Mouse (Mus musculus) stomach, postnatal 0 days (tissue): ENCODE data around the gene Ypel2. TPM values are rescaled to one million over a fixed set of nuclear protein-coding genes. Genes with fewer than 3 reads are reported as not detected.

ENCODE experiments used
- ATAC-seq: fragments of 200-750 bp; cut with Nextera tagmentation; 2 replicates; pipeline ENCODE4 v1.8.0; 2017; ENCODE audit not compliant: low FRiP score, low TSS enrichment
- DNase-seq: peaks from one replicate; pipeline ENCODE4 v3.0.0-alpha.2; 2016; ENCODE audit warnings: low spot score
- H3K27ac ChIP-seq: fragments of 300-500 bp; sonication (generic); replicated peaks from 2 replicates; pipeline ENCODE4 v1.5.1; 2014; ENCODE audit warnings: mild to moderate bottlenecking, control low read depth
- H3K27me3 ChIP-seq: fragments of 300-500 bp; sonication (generic); 2 replicates; pipeline ENCODE4 v1.6.1; 2014; ENCODE audit warnings: low read length; ENCODE audit not compliant: control insufficient read depth, insufficient read depth
- H3K36me3 ChIP-seq: fragments of 300-500 bp; sonication (generic); 2 replicates; pipeline ENCODE4 v1.6.1; 2014; ENCODE audit warnings: low read length, mixed read lengths; ENCODE audit not compliant: control insufficient read depth, insufficient read depth
- H3K4me1 ChIP-seq: fragments of 300-500 bp; sonication (generic); replicated peaks from 2 replicates; pipeline ENCODE4 v1.6.1; 2014; ENCODE audit warnings: antibody characterized with exemption; ENCODE audit not compliant: control insufficient read depth, insufficient read depth
- H3K4me2 ChIP-seq: fragments of 300-500 bp; sonication (generic); replicated peaks from 2 replicates; pipeline ENCODE4 v1.6.1; 2014; ENCODE audit warnings: low read depth, mild to moderate bottlenecking, control low read depth, moderate library complexity
- H3K4me3 ChIP-seq: fragments of 300-500 bp; sonication (generic); 2 replicates; pipeline ENCODE4 v1.5.1; 2014; ENCODE audit warnings: low read depth, low read length, control low read depth
- H3K9ac ChIP-seq: fragments of 300-500 bp; sonication (generic); 2 replicates; pipeline ENCODE4 v1.6.1; 2014; ENCODE audit warnings: mild to moderate bottlenecking, low read length, control low read depth, mixed read lengths
- H3K9me3 ChIP-seq: fragments of 300-500 bp; sonication (generic); 2 replicates; pipeline ENCODE4 v1.6.1; 2016; ENCODE audit warnings: low read length; ENCODE audit not compliant: control insufficient read depth
- CTCF ChIP-seq: IDR thresholded peaks from 2 replicates; pipeline ENCODE4 v1.5.1; 2016; ENCODE audit warnings: antibody characterized with exemption, low read depth, mild to moderate bottlenecking, moderate library complexity
- EP300 ChIP-seq: optimal IDR thresholded peaks from 2 replicates; pipeline ENCODE3; 2016; ENCODE audit warnings: antibody characterized with exemption
- WGBS: fragments of 180-500 bp; shearing (Covaris S2); extraction: QIAGEN DNeasy Blood & Tissue Kit; methylation state at CpG from one replicate; pipeline ENCODE4 v1.1.7; 2014; 5-methylcytosine and 5-hydroxymethylcytosine counted together
- polyA plus RNA-seq: library from polyadenylated mRNA; unstranded; fragments of >200 nt; fragmentation: Nextera tagmentation; extraction: Ambion mirVana; gene quantifications from 2 replicates; pipeline ENCODE4 v1.2.1, GENCODE M21; 2015

The Ypel2 gene
- polyA plus RNA-seq, 1 experiment from 2014 or later: 4.0 TPM

DNA sequence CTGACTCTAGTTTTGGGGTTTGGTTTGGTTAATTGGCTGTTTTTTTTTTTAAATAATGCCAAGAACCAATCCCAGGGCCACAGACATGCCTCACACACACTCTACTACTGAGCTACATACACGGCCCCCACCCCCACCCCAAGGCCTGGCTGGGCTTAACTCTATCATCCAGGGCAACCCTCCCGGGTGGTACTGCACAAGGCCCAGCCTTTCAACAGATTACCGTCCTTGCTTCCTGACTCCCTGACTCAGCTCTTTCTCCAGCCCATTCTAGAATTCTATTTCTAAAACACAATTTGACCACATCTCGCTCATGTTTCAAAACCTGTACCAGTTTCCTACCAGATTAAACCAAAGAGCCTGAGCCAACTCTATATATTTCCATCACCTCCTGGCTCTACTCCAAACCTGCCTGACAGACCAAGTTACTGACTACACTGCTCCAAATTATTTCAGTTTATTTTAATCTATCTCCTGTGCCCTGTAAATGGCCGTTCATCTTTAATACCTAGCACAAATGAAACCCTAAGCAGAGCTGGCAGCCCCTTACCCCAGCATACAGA lies 12.2 kb downstream of the Ypel2 start:
- H3K27ac ChIP-seq: no peak overlapping the region
- no peaks in the 10 kb centered on the region for H3K4me1 ChIP-seq
- no peaks in the 10 kb centered on the region for H3K9me3 ChIP-seq
- H3K27me3 ChIP-seq: no peaks in the 10 kb centered on the region
- H3K4me3 ChIP-seq: no peak overlapping the region
- DNase-seq (no peak), ATAC-seq (0 out of 2 replicates have a peak, but pooled peaks have one; percentile 53)
- H3K36me3 ChIP-seq: no peaks in the 10 kb centered on the region; the same call in 1 of the 2 replicates
- TF ChIP-seq EP300 (no peak), CTCF (no peak)
- no peak overlapping the region for H3K4me2 ChIP-seq
- 50% methylated on average over 5 of the region's 5 CpGs for WGBS
- H3K9ac ChIP-seq: no peak overlapping the region

DNA sequence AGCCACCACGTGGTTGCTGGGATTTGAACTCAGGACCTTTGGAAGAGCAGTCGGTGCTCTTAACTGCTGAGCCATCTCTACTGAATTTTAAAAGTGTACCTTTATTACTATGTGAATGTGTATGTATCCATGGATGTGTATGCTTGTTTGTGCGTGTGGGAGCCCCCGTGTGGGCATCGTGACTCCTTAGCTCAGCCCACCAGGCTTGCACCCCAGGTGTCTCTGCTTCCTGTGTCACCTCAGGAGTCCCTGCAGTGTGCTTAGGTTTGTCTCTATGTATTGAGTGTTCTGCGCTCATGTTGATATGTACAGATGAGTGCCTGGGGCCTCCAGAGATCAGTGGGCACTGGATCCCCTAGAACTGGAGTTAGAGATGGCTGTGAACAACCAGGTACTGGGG lies 13.0 kb downstream of the Ypel2 start:
- Histone ChIP-seq H3K9ac (no peak overlapping the region), H3K4me2 (no peak overlapping the region), H3K9me3 (no peaks in the 10 kb centered on the region), H3K36me3 (no peaks in the 10 kb centered on the region; the same call in 1 of the 2 replicates), H3K27me3 (no peaks in the 10 kb centered on the region), H3K27ac (no peak overlapping the region), H3K4me3 (no peak overlapping the region), H3K4me1 (no peaks in the 10 kb centered on the region)
- ATAC-seq: no peak
- WGBS: 92% methylated on average over 6 of the region's 6 CpGs
- TF ChIP-seq CTCF: no peak
- TF ChIP-seq EP300: no peak
- no peak for DNase-seq

GRCm38 (mm10) chr11:86979799-86980198 lies 13.7 kb downstream of the Ypel2 start:
- WGBS: 68% methylated on average over 7 of the region's 7 CpGs
- H3K36me3 ChIP-seq: no peaks in the 10 kb centered on the region; the same call in 1 of the 2 replicates

GRCm38 (mm10) chr11:86977242-86977641 lies 16.3 kb downstream of the Ypel2 start:
- 90% methylated on average over 5 of the region's 5 CpGs for WGBS
- TF ChIP-seq CTCF (no peak), EP300 (no peak)
- ATAC-seq (no peak), DNase-seq (no peak)
- no peak overlapping the region for H3K27ac ChIP-seq
- H3K27me3 ChIP-seq: no peaks in the 10 kb centered on the region
- H3K9ac ChIP-seq: no peak overlapping the region
- H3K36me3 ChIP-seq: no peaks in the 10 kb centered on the region
- H3K4me1 ChIP-seq: no peaks in the 10 kb centered on the region
- H3K9me3 ChIP-seq: no peaks in the 10 kb centered on the region
- no peak overlapping the region for H3K4me3 ChIP-seq
- no peak overlapping the region for H3K4me2 ChIP-seq

More at GRCm38 (mm10) chr11:86979799-86980198, 13.7 kb downstream of the Ypel2 start:
- ATAC-seq (peak; percentile 45), DNase-seq (no peak)
- H3K4me3 ChIP-seq: no peak overlapping the region
- 0 out of 2 replicates have a peak overlapping the region, but pooled peaks have one; percentile 2 for H3K27ac ChIP-seq
- H3K4me2 ChIP-seq: no peak overlapping the region
- no peaks in the 10 kb centered on the region for H3K9me3 ChIP-seq
- no peak for TF ChIP-seq EP300
- no peak for TF ChIP-seq CTCF
- H3K27me3 ChIP-seq: no peaks in the 10 kb centered on the region
- H3K9ac ChIP-seq: no peak overlapping the region
- H3K4me1 ChIP-seq: no peaks in the 10 kb centered on the region

DNA sequence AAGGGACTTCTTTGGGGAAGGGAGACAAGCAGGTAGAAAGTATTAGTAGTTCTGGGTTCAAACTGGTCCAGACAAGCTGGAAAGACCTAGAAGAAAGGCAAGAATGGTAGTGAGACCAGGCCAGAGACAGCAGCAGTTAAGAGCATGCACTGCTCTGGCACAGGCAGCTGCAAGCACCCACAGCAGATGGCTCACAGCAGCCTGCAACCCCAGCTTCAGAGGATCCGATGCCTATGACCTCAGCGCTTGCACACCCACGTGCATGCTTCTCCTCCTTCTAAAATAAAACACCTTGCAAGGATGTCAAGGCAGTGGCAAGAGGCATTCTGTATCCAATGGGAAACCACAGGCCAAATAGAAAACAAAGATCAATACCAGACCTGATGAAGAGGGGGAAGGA lies 19.1 kb downstream of the Ypel2 start:
- 49% methylated on average over 3 of the region's 3 CpGs for WGBS
- Histone ChIP-seq H3K4me3 (no peak overlapping the region), H3K27ac (no peak overlapping the region), H3K4me2 (no peak overlapping the region), H3K36me3 (peaks cover 3% of the 10 kb centered on the region; the same call in 1 of the 2 replicates), H3K9ac (no peak overlapping the region), H3K27me3 (no peaks in the 10 kb centered on the region), H3K4me1 (no peaks in the 10 kb centered on the region), H3K9me3 (no peaks in the 10 kb centered on the region)
- no peak for DNase-seq
- no peak for TF ChIP-seq EP300
- no peak for TF ChIP-seq CTCF
- ATAC-seq: no peak

DNA sequence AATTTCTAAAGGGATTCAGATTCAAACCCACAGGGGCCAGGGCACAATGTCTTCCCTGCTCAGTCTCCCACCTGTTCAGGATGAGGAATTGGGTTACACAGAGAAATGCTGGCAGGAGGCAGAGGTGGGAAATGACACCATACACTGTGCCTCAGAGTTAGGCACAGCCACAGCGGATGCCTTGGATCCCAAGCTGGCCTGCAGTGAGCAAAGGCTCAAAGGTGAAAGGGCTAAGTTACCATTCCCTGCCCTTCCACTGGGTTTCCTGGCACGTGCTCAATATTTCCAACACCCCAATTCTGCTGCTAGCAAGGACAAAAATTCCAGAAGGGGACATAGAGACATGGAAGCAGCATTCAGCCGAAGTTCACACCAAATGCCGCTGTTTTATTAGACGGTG lies 20.3 kb downstream of the Ypel2 start:
- Histone ChIP-seq H3K36me3 (peaks cover 3% of the 10 kb centered on the region; the same call in 1 of the 2 replicates), H3K9me3 (no peaks in the 10 kb centered on the region), H3K9ac (no peak overlapping the region), H3K4me1 (no peaks in the 10 kb centered on the region), H3K4me3 (no peak overlapping the region), H3K27ac (no peak overlapping the region), H3K27me3 (no peaks in the 10 kb centered on the region), H3K4me2 (no peak overlapping the region)
- ATAC-seq (no peak), DNase-seq (no peak)
- WGBS: 54% methylated on average over 5 of the region's 5 CpGs
- TF ChIP-seq CTCF (no peak), EP300 (no peak)
